Mouse (Mus musculus) liver, embryonic 14.5 days (tissue): ENCODE results near the gene Mlycd. TPM values are rescaled to one million over a fixed set of nuclear protein-coding genes. Genes with fewer than 3 reads are reported as not detected.
A peak's percentile ranks its signal among the peaks of the same experiment; 100 is the strongest.

ENCODE experiments used
- ATAC-seq: fragments of 200-750 bp; cut with Nextera tagmentation; 2 replicates; pipeline ENCODE4 v1.8.0; 2017; ENCODE audit warnings: moderate number of reproducible peaks, mild to moderate bottlenecking, moderate library complexity; ENCODE audit not compliant: insufficient read depth
- DNase-seq, 3 experiments: peaks; one replicate each; pipeline ENCODE4 v3.0.0-alpha.2; 2012 to 2013; ENCODE audit warnings: low read depth in 3 of 3, low spot score in 3 of 3
- H3K27ac ChIP-seq: fragments of 300-500 bp; sonication (generic); 2 replicates; pipeline ENCODE4 v1.5.1; 2014; ENCODE audit warnings: moderate library complexity, mild to moderate bottlenecking, control low read depth, inconsistent platforms
- H3K27me3 ChIP-seq: fragments of 300-500 bp; sonication (generic); 2 replicates; pipeline ENCODE4 v1.6.1; 2014; ENCODE audit warnings: mild to moderate bottlenecking, low read length, moderate library complexity; ENCODE audit not compliant: control insufficient read depth, insufficient read depth
- H3K36me3 ChIP-seq: fragments of 300-500 bp; sonication (generic); replicated peaks from 2 replicates; pipeline ENCODE4 v1.6.1; 2014; ENCODE audit warnings: low read depth; ENCODE audit not compliant: control insufficient read depth, insufficient read depth
- H3K4me1 ChIP-seq, 2 experiments: fragments of 200-500 bp in 1 of 2; fragments of 300-500 bp in 1 of 2; sonication (generic) in 1 of 2; replicated peaks; 2 replicates each; pipeline ENCODE4 v1.6.1; 2012 to 2014; ENCODE audit warnings: antibody characterized with exemption in 1 of 2, inconsistent platforms in 1 of 2, low read length in 1 of 2; ENCODE audit not compliant: control insufficient read depth in 2 of 2, insufficient read depth in 2 of 2
- H3K4me2 ChIP-seq: fragments of 300-500 bp; sonication (generic); 2 replicates; pipeline ENCODE4 v1.6.1; 2014; ENCODE audit warnings: low read depth, mild to moderate bottlenecking, control low read depth, moderate library complexity
- H3K4me3 ChIP-seq, 2 experiments: fragments of 200-500 bp in 1 of 2; fragments of 300-500 bp in 1 of 2; sonication (generic) in 1 of 2; 2 replicates each; pipeline ENCODE4 v1.5.1; 2012 to 2014; ENCODE audit warnings: low read depth in 2 of 2, low read length in 2 of 2, mild to moderate bottlenecking in 2 of 2, control low read depth in 1 of 2, inconsistent platforms in 1 of 2, moderate library complexity in 1 of 2; ENCODE audit not compliant: insufficient read depth in 1 of 2
- H3K9ac ChIP-seq: fragments of 300-500 bp; sonication (generic); replicated peaks from 2 replicates; pipeline ENCODE4 v1.6.1; 2014; ENCODE audit warnings: mild to moderate bottlenecking, control low read depth, moderate library complexity
- H3K9me3 ChIP-seq: fragments of 300-500 bp; sonication (generic); 2 replicates; pipeline ENCODE4 v1.6.1; 2016; ENCODE audit warnings: low read length, mixed read lengths; ENCODE audit not compliant: control insufficient read depth
- CTCF ChIP-seq: IDR thresholded peaks from 2 replicates; pipeline ENCODE4 v1.5.1; 2016; ENCODE audit warnings: antibody characterized with exemption, low read depth, control low read depth
- EP300 ChIP-seq: IDR thresholded peaks from 2 replicates; pipeline ENCODE4 v1.6.1; 2016; ENCODE audit warnings: antibody characterized with exemption, low read depth
- WGBS: fragments of 180-500 bp; shearing (Covaris S2); extraction: QIAGEN DNeasy Blood & Tissue Kit; methylation state at CpG from one replicate; pipeline ENCODE4 v1.1.7; 2014; ENCODE audit not compliant: insufficient replicate concordance; 5-methylcytosine and 5-hydroxymethylcytosine counted together
- polyA plus RNA-seq, 2 experiments: library from polyadenylated mRNA; depleted of rRNA in 1 of 2; stranded (reverse) in 1 of 2; unstranded in 1 of 2; fragments of >200 nt; fragmentation: Nextera tagmentation in 1 of 2; extraction: Ambion mirVana in 1 of 2; gene quantifications; 2 replicates each; pipeline versions ENCODE4 v1.2.1 to v1.2.3; 2012 to 2014

Mlycd gene
- polyA plus RNA-seq, 2 experiments, result 6.0 to 8.1 TPM

DNA sequence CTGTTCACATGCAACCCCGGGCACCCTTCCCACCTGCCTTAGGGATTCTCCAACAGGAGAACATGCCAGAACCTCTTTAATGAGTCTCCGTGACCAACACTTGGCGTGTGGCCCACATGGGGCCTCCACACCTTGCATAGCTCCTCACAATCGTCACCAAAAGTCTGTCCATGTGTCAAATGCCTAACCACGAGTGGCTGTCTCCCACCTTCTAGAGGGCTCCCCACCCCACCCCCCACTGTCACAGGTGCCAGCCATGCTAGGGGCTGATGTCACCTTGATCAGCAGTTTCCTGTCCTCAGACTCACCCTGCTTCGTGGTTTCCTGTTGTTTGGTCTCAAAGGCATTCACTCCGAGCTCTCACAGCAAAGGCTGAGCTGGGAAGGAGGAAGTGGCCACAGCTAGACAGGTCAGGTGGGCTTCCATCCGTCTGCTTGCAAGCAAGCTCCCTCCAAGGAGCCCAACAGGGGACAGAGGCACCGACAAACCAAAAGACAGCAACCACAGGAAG lies 29.0 kb downstream of the Mlycd start:
- ATAC-seq (peak; percentile 27; the same call in 1 of the 2 replicates), DNase-seq (no peak)
- Histone ChIP-seq H3K4me1 (peaks cover 0 to 16% of the 10 kb centered on the region in 2 experiments; a peak in 1 of 4 replicates), H3K27me3 (no peaks in the 10 kb centered on the region), H3K9me3 (no peaks in the 10 kb centered on the region), H3K9ac (no peak overlapping the region), H3K4me2 (peak overlapping the region; percentile 23), H3K27ac (no peak overlapping the region), H3K4me3 (0 out of 4 replicates have a peak overlapping the region, but pooled peaks of 1 of the 2 experiments have one; percentile 1), H3K36me3 (no peaks in the 10 kb centered on the region)
- TF ChIP-seq CTCF (no peak), EP300 (no peak)
- 20% methylated on average over 9 of the region's 9 CpGs for WGBS

DNA sequence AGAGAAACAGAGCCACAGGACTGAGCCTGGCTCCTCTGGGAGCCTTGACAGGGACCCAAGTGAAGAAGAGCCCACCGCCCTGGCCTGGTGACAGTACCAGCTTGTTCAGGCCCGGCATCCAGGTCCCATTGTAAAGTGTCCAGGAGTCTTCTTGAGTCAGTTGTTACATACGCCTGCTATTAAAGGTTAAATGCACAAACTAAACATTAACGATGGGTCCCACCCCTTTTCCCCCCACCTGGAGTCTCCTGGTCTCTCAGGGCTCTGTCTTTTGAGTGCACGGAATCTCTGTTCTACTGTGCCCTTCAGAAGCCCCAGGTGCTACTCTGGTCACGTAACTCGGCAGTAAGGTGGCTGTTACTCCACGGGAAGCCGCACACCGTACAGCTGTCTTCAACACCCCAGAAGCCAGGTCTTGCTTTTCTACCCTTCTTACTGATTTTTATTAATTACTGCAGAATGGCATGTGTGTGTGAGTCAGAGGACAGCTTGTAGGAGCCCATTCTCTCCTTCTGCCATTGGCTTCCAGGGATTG lies 29.6 kb downstream of the Mlycd start:
- 42% methylated on average over 10 of the region's 10 CpGs for WGBS
- peaks cover 0 to 20% of the 10 kb centered on the region in 2 experiments; a peak in 1 of 4 replicates for H3K4me1 ChIP-seq

DNA sequence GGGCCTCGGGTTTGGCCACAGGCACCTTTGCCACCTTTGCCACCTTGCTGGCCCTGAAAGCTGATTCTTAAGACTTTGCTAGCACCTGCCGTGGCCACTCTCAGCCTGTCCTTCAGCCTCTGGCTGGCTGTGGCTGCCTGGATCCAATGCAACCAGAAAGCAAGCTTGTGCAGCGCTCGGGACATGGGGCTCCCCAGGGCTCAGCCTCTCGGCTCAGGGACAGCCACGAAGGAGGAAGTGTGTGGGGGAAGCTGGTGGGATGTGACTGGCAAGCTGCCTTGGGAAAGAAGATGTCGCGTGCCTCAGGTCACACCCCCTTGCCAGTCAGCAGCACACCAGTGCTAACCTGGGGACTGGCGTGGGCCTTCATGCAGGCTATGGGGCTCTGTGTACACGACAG lies 30.1 kb downstream of the Mlycd start:
- 27% methylated on average over 10 of the region's 10 CpGs for WGBS
- Histone ChIP-seq H3K4me3 (no peak overlapping the region), H3K27ac (no peak overlapping the region), H3K27me3 (no peaks in the 10 kb centered on the region), H3K9ac (no peak overlapping the region), H3K9me3 (no peaks in the 10 kb centered on the region), H3K36me3 (no peaks in the 10 kb centered on the region), H3K4me1 (peaks cover 0 to 21% of the 10 kb centered on the region in 2 experiments; a peak in 1 of 4 replicates), H3K4me2 (peak overlapping the region; percentile 28)
- DNase-seq (no peak), ATAC-seq (no peak)
- TF ChIP-seq CTCF (no peak), EP300 (no peak)

More for the DNA sequence above, 29.6 kb downstream of the Mlycd start:
- ATAC-seq (no peak), DNase-seq (no peak)
- TF ChIP-seq EP300, result no peak
- TF ChIP-seq CTCF, result no peak
- Histone ChIP-seq H3K36me3 (no peaks in the 10 kb centered on the region), H3K4me3 (no peak overlapping the region), H3K9ac (no peak overlapping the region), H3K27ac (no peak overlapping the region; the same call in 1 of the 2 replicates), H3K9me3 (no peaks in the 10 kb centered on the region), H3K27me3 (no peaks in the 10 kb centered on the region), H3K4me2 (peak overlapping the region; percentile 28)

DNA sequence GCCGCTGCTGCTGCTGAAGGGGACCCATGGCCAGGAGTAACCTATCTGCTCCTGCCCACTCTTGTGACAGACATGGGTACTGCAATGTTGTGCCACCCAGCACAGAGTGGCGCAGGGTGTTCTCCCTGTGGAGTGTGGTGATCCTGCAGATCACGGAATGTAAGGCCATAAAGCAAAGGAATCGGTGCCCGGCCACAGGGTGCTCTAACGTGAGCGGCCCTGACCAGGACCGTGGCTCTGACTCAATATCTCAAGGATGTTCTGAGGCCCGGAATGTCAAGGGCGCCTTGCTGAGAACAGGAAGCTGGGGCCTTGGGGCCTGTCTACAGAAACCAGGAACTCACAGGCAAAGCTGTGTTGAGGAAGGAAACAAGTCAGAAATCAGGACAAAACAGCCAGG lies 30.9 kb downstream of the Mlycd start:
- Histone ChIP-seq H3K9ac (no peak overlapping the region), H3K4me2 (no peak overlapping the region), H3K36me3 (no peaks in the 10 kb centered on the region), H3K27ac (no peak overlapping the region), H3K9me3 (no peaks in the 10 kb centered on the region), H3K4me1 (peaks cover 0 to 21% of the 10 kb centered on the region in 2 experiments; a peak in 1 of 4 replicates), H3K4me3 (no peak overlapping the region), H3K27me3 (no peaks in the 10 kb centered on the region)
- ATAC-seq (no peak), DNase-seq (no peak)
- TF ChIP-seq EP300 (no peak), CTCF (peak; percentile 29; the same call in 1 of the 2 replicates)
- 23% methylated on average over 10 of the region's 10 CpGs for WGBS

DNA sequence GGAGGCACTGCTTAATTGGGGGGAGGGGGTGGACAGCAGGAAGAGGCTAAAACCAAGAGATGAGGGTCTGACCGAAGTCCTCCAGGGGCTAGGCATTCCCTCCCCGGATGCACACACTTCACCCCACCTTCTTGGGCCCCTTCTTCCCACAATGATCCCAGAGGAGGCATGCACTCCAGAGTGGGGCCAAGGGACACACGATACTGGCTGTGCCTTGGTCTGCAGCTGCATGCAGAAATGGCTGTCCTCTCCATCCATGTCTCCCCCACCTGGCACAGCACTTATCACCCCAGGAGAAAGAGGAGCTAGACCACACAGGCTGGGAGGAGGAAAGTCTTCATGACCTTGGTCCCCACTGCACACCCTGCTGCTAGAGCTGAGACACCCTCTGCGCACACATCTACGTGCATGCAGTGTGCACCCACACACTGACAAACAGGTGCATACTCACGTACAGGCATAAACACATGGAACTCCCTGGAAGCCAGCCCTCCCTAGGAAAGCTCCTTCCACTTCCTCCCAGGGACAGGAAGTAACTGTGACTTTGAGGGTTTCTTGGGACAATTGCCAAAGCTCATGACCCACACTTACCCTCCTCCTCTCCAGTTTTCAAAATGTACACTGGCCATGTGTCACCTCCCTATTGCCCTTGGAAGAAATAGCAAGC lies 31.5 kb downstream of the Mlycd start:
- Histone ChIP-seq H3K9ac (no peak overlapping the region), H3K36me3 (no peaks in the 10 kb centered on the region), H3K27me3 (no peaks in the 10 kb centered on the region), H3K4me1 (peaks cover 0 to 23% of the 10 kb centered on the region in 2 experiments; a peak in 1 of 4 replicates), H3K4me2 (peak overlapping the region; percentile 31; the same call in 1 of the 2 replicates), H3K4me3 (no peak overlapping the region), H3K9me3 (no peaks in the 10 kb centered on the region), H3K27ac (no peak overlapping the region)
- 40% methylated on average over 6 of the region's 6 CpGs for WGBS
- DNase-seq (no peak), ATAC-seq (no peak)
- no peak for TF ChIP-seq EP300
- no peak for TF ChIP-seq CTCF
